Mouse (Mus musculus) liver, embryonic 11.5 days (tissue): ENCODE measurements around the gene Tmem274. TPM values are rescaled to one million over a fixed set of nuclear protein-coding genes. Genes with fewer than 3 reads are reported as not detected.
A peak's percentile ranks its signal among the peaks of the same experiment; 100 is the strongest.

Experiments
- ATAC-seq: fragments of 200-750 bp; cut with Nextera tagmentation; replicated peaks from 2 replicates; pipeline ENCODE4 v1.8.0; 2017; ENCODE audit warnings: moderate number of reproducible peaks, mild to moderate bottlenecking, moderate TSS enrichment, moderate library complexity; ENCODE audit not compliant: low FRiP score
- DNase-seq: peaks from one replicate; pipeline ENCODE4 v3.0.0-alpha.2; 2017; ENCODE audit warnings: low spot score
- H3K27ac ChIP-seq: fragments of 300-500 bp; sonication (generic); 2 replicates; pipeline ENCODE4 v1.5.1; 2014; ENCODE audit warnings: mild to moderate bottlenecking, low read depth, low read length, control low read depth
- H3K27me3 ChIP-seq: fragments of 300-500 bp; sonication (generic); replicated peaks from 2 replicates; pipeline ENCODE4 v1.6.1; 2014; ENCODE audit warnings: low read length, mixed read lengths; ENCODE audit not compliant: control insufficient read depth, insufficient read depth
- H3K36me3 ChIP-seq: fragments of 300-500 bp; sonication (generic); 2 replicates; pipeline ENCODE4 v1.6.1; 2014; ENCODE audit warnings: mild to moderate bottlenecking, low read length, moderate library complexity, mixed read lengths; ENCODE audit not compliant: control insufficient read depth, insufficient read depth
- H3K4me1 ChIP-seq: fragments of 300-500 bp; sonication (generic); replicated peaks from 2 replicates; pipeline ENCODE4 v1.6.1; 2014; ENCODE audit warnings: low read length, mixed read lengths; ENCODE audit not compliant: control insufficient read depth, insufficient read depth
- H3K4me2 ChIP-seq: fragments of 300-500 bp; sonication (generic); 2 replicates; pipeline ENCODE4 v1.6.1; 2014; ENCODE audit warnings: mild to moderate bottlenecking, control low read depth, moderate library complexity
- H3K4me3 ChIP-seq: fragments of 300-500 bp; sonication (generic); 2 replicates; pipeline ENCODE4 v1.5.1; 2014; ENCODE audit warnings: low read depth, low read length, control low read depth
- H3K9ac ChIP-seq: fragments of 300-500 bp; sonication (generic); 2 replicates; pipeline ENCODE4 v1.6.1; 2014; ENCODE audit warnings: low read depth, low read length, control low read depth
- H3K9me3 ChIP-seq: fragments of 300-500 bp; sonication (generic); 2 replicates; pipeline ENCODE4 v1.6.1; 2016; ENCODE audit warnings: low read length, inconsistent platforms, mixed read lengths; ENCODE audit not compliant: control insufficient read depth
- WGBS: fragments of 180-500 bp; shearing (Covaris S2); extraction: QIAGEN DNeasy Blood & Tissue Kit; methylation state at CpG from one replicate; pipeline ENCODE4 v1.1.7; 2014; 5-methylcytosine and 5-hydroxymethylcytosine counted together
- polyA plus RNA-seq: library from polyadenylated mRNA; unstranded; fragments of >200 nt; fragmentation: Nextera tagmentation; extraction: Ambion mirVana; gene quantifications from 2 replicates; pipeline ENCODE4 v1.2.1, GENCODE M21; 2014

Tmem274 gene
- polyA plus RNA-seq, 1 experiment from 2014 or later, result not detected

DNA sequence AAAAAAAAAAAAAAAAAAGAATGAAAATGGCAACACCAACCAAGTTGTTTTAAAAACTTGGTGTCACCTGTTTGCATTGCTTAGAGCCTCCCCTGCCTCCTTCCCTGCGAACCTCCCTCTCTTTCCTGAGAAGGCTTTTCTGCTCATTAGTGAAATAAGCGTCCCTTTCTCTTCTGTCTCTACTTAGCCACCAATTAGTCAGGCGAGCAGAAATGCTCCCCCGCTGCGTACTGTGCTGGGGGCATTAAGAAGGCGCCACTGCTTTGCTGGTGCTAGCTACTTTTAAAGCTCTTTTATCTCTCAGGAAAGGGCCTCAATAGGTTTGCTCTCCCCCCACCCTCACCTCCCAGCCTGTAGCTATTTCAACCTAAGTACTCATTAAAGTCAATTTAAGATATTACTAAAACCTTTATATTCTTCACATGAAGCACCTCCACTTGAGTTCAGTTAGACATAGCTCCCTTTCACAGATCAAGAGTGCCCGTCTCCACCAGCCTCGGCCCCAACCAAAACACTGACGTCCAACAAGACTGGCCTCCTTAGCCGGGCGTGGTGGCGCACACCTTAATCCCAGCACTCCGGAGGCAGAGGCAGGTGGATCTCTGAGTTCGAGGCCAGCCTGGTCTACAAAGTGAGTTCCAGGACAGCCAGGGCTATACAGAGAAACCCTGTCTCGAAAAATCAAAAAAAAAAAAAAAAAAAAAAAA is 28.2 kb downstream of the Tmem274 start:
- H3K4me2 ChIP-seq, result no peak overlapping the region
- DNase-seq, result no peak
- H3K4me1 ChIP-seq, result no peaks in the 10 kb centered on the region
- 76% methylated on average over 14 of the region's 15 CpGs for WGBS
- no peak overlapping the region for H3K9ac ChIP-seq
- H3K36me3 ChIP-seq, result no peaks in the 10 kb centered on the region
- H3K4me3 ChIP-seq, result no peak overlapping the region
- no peak for ATAC-seq
- H3K27me3 ChIP-seq, result no peaks in the 10 kb centered on the region
- no peak overlapping the region for H3K27ac ChIP-seq
- no peaks in the 10 kb centered on the region for H3K9me3 ChIP-seq

DNA sequence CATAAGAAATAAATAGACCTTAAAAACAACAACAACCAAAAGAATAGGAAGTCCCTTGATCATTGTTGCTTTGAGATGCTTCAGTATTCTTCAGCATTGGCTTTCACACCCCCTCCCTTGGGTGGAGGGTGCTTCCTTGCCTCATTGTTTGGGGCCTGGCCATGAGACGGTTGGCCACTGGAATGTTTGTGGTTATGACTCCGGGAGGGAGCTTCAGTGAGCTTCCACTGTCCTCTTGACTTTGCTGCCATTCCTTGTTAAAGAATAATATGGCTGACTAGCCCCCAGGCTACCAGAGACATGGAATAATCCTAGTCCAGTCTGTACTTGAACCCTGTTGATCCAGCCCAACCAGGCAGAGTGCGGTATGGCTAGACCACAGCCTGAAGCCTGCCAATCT is 29.7 kb downstream of the Tmem274 start:
- no peak for ATAC-seq

DNA sequence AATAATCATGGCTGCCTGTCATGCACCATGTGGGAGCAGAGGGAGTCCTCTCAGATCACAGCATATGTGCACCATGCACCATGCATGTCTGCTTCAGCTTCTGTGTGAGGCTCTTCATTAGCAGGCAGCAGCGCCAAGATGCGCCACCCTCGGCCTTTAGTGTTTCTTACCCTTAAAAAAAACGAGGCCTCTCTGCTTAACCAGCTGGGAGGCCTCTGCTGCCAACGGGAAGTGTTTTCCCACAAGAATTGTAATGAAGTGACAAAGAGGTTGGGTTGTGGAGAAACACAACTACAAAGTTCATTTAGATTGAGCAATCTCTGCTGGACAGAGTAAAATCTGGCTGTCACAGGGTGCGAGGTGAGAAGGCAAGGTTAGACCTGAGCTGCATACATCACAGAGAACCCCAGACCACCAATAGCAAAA is 34.1 kb downstream of the Tmem274 start:
- no peak overlapping the region for H3K4me2 ChIP-seq
- no peaks in the 10 kb centered on the region for H3K27me3 ChIP-seq
- no peak overlapping the region for H3K9ac ChIP-seq
- H3K4me1 ChIP-seq, result no peaks in the 10 kb centered on the region; the same call in 1 of the 2 replicates
- ATAC-seq (no peak), DNase-seq (no peak)
- no peak overlapping the region for H3K27ac ChIP-seq
- H3K9me3 ChIP-seq, result no peaks in the 10 kb centered on the region
- no peak overlapping the region for H3K4me3 ChIP-seq
- no peaks in the 10 kb centered on the region for H3K36me3 ChIP-seq
- 66% methylated on average over 6 of the region's 6 CpGs for WGBS

More for the DNA sequence above, 29.7 kb downstream of the Tmem274 start:
- 62% methylated on average over 3 of the region's 3 CpGs for WGBS
- no peaks in the 10 kb centered on the region for H3K9me3 ChIP-seq
- H3K27me3 ChIP-seq, result no peaks in the 10 kb centered on the region
- no peak overlapping the region for H3K4me3 ChIP-seq
- no peaks in the 10 kb centered on the region; the same call in 1 of the 2 replicates for H3K4me1 ChIP-seq
- H3K4me2 ChIP-seq, result no peak overlapping the region
- H3K27ac ChIP-seq, result no peak overlapping the region
- DNase-seq, result no peak
- H3K36me3 ChIP-seq, result no peaks in the 10 kb centered on the region
- H3K9ac ChIP-seq, result no peak overlapping the region

DNA sequence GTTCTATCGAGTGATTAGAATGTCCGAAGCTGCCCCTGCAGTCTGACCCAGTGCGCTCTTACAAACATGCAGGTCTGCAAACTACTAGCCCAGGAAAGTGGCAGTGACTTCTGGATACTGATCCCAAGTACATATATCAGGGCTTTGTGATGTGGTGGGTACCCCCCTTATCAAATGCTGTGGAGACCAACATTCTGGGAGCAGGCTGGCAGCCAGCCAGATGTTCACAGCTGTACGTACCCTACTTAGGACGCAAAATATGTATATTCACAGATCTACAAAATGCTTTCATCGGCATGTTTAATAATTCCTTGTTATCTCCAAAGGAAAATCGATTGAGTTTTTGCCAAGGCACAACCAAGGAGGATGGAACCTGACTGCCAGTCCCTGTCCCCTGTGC is 34.9 kb downstream of the Tmem274 start:
- Histone ChIP-seq H3K4me2 (no peak overlapping the region), H3K36me3 (no peaks in the 10 kb centered on the region)
- WGBS, result 86% methylated on average over 7 of the region's 7 CpGs

DNA sequence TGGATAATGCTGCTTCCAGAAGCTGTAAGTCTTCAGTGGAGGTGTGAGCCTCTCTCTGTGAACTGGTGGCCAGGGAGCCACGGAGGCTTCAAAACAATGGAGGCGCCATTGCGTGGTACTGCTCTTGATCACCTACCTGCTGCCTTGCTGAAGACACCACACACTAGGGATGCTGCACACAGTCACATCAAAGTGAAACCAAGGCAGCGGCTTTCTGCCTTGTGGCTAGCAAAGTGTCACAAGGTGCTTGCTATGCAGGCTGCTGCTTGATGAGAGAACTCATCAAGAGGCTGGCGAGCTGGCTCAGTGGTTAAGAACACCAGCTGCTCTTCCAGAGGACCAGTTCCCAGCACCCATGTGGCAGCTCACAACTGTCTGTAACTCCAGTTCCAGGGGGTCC is 38.5 kb downstream of the Tmem274 start:
- DNase-seq (no peak), ATAC-seq (no peak)
- 89% methylated on average over 5 of the region's 5 CpGs for WGBS
- no peak overlapping the region for H3K4me2 ChIP-seq
- H3K27me3 ChIP-seq, result no peaks in the 10 kb centered on the region
- H3K4me3 ChIP-seq, result no peak overlapping the region
- H3K36me3 ChIP-seq, result no peaks in the 10 kb centered on the region
- no peak overlapping the region for H3K27ac ChIP-seq
- H3K4me1 ChIP-seq, result peaks cover 8% of the 10 kb centered on the region
- no peak overlapping the region for H3K9ac ChIP-seq
- no peaks in the 10 kb centered on the region for H3K9me3 ChIP-seq

More for the DNA sequence above, 34.9 kb downstream of the Tmem274 start:
- Histone ChIP-seq H3K4me3 (no peak overlapping the region), H3K27me3 (no peaks in the 10 kb centered on the region), H3K9me3 (no peaks in the 10 kb centered on the region), H3K4me1 (no peaks in the 10 kb centered on the region; the same call in 1 of the 2 replicates), H3K9ac (no peak overlapping the region), H3K27ac (no peak overlapping the region)
- no peak for ATAC-seq
- no peak for DNase-seq

DNA sequence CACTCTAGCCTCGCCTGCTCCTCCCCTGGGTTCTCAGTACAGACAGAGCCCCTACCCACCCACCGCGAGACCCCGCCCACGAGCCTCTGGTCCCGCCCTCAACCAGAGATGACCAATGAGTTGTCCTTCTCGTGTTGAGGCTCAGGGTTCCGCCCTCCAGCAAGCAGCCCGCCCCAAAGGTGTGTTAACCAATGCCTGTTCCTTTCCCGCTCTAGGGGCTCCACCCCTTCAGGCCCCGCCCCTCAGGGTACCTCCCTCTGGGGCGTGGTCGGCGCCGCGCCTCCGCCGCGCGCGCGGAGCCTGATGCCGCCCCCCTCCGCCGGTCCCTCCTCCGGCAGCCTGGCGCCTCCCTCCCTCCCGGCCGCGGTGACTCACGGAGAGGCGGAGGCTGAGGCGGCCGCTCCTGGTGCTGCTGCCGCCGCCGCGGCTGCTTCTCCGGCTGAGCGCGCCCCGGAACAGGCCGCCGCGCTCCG is 40.7 kb downstream of the Tmem274 start, which contains the start of gene Ctnnbip1:
Gene Ctnnbip1 (plus strand): TSS at position 369 of the 473 bp plus-strand sequence.
- DNase-seq, result peak; percentile 98
- under 1% methylated on average over 46 of the region's 46 CpGs for WGBS
- 0 out of 2 replicates have a peak within 1 kb of the TSS, but pooled peaks have one; percentile 25 for H3K27ac ChIP-seq

DNA sequence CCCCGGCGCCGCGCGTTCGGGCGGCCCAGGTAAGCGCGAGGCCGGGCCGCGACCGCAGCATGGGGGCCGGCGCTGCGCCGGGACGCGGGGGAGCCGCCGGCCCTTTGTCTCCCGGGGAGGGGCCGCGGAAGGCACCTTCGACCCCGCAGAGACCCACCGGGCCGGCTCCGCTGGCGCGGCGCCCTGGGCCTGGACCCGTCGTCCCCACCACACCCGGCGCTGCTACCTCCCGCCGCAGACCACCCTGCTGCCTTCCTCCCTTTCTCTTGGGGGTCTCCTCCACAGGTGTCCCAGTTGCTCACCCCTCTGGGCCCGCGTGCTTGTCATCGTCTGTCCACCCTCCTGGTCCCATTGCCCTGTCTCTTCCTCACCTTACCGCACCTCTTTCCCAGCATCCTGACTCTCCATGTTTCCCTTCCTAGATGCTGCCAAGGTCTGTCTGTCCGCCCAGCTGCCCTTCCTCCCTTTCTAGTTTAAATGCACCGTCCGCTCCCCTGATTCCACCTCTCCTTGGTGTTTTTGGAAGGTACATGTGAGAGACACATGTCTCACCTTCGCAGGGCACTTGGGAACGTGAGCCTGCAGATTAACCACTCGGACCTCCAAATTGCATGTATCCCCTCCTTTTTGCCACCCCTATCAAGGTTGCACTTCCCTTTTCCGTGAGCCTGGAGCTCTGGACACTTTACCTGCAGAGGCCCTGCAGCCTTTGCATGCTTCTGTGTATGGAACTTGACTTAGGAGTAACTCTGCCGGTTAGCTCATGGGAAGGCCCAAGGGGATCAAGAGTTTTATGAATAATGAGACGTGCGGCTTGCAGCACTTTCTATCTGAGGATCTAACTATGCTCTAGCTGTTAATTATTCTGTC is 41.4 kb downstream of the Tmem274 start:
- Histone ChIP-seq H3K9me3 (no peaks in the 10 kb centered on the region), H3K4me3 (peak overlapping the region; percentile 81), H3K9ac (peak overlapping the region; percentile 84), H3K36me3 (no peaks in the 10 kb centered on the region), H3K27me3 (no peaks in the 10 kb centered on the region), H3K4me2 (peak overlapping the region; percentile 95), H3K4me1 (peaks cover 8% of the 10 kb centered on the region), H3K27ac (0 out of 2 replicates have a peak overlapping the region, but pooled peaks have one; percentile 25)
- WGBS, result 4% methylated on average over 51 of the region's 52 CpGs
- DNase-seq, result no peak
- no peak; the same call in 1 of the 2 replicates for ATAC-seq

More for the DNA sequence above, 40.7 kb downstream of the Tmem274 start, which contains the start of gene Ctnnbip1:
- peak within 1 kb of the TSS; percentile 81 for H3K4me3 ChIP-seq
- H3K36me3 ChIP-seq, result no peaks in the 10 kb centered on the region
- H3K27me3 ChIP-seq, result no peaks in the 10 kb centered on the region
- H3K9me3 ChIP-seq, result no peaks in the 10 kb centered on the region
- peak within 1 kb of the TSS; percentile 95 for H3K4me2 ChIP-seq
- peaks cover 8% of the 10 kb centered on the region for H3K4me1 ChIP-seq
- peak; percentile 99 for ATAC-seq
- peak within 1 kb of the TSS; percentile 84 for H3K9ac ChIP-seq

DNA sequence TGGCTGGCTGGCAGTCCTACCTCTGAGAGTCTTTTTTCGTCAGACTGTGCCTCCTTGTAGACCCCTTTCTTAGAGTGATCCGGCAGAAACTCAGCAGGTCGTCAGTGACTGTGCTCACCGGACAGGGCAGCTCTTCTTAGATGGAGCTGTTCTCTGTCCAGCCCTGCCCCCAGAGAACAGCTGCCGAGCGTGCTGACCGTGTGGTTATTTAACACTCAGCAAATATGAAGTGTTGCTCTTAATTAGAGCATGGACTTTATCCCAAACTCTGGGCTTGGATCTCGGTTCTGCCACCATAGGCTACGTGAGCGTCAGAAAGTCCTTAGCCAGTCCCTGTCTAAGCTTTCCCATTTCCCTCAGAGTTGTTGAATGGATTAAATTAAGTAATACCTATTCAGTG is 44.1 kb downstream of the Tmem274 start:
- WGBS, result 79% methylated on average over 10 of the region's 10 CpGs
- Histone ChIP-seq H3K4me1 (peaks cover 15% of the 10 kb centered on the region), H3K4me3 (no peak overlapping the region), H3K27me3 (no peaks in the 10 kb centered on the region), H3K27ac (no peak overlapping the region), H3K4me2 (no peak overlapping the region), H3K36me3 (no peaks in the 10 kb centered on the region), H3K9me3 (no peaks in the 10 kb centered on the region), H3K9ac (no peak overlapping the region)
- ATAC-seq (no peak), DNase-seq (no peak)
